Mouse (Mus musculus) lung, postnatal 0 days (tissue): Measurements from ENCODE around the gene Cpne5.

Experiments
- CTCF ChIP-seq: IDR thresholded peaks from 2 replicates; pipeline ENCODE4 v1.5.1; 2016; ENCODE audit warnings: antibody characterized with exemption, mild to moderate bottlenecking
- EP300 ChIP-seq: IDR thresholded peaks from 2 replicates; pipeline ENCODE4 v1.6.1; 2016; ENCODE audit warnings: antibody characterized with exemption, mild to moderate bottlenecking, control low read depth

- no peak for TF ChIP-seq EP300
- no peak for TF ChIP-seq CTCF
Observed at GRCm38 (mm10) chr17:29238421-29238945, 516 bp upstream of the Cpne5 start.
